Mouse (Mus musculus) C2C12 (cell line): ENCODE data around the gene Gm7694. TPM values are rescaled to one million over a fixed set of nuclear protein-coding genes. Genes with fewer than 3 reads are reported as not detected.

Experiments used
- H3K27me3 ChIP-seq: one replicate; pipeline ENCODE4 v1.6.1; 2011; ENCODE audit not compliant: control insufficient read depth, insufficient read depth, insufficient read length
- H3K36me3 ChIP-seq: one replicate; pipeline ENCODE4 v1.6.1; 2011; ENCODE audit not compliant: control insufficient read depth, insufficient read depth
- H3K4me3 ChIP-seq: one replicate; pipeline ENCODE4 v1.5.1; 2011; ENCODE audit warnings: mild to moderate bottlenecking, control low read depth; ENCODE audit not compliant: poor library complexity, insufficient read depth, severe bottlenecking
- H3K79me2 ChIP-seq: one replicate; pipeline ENCODE4 v1.6.1; 2011; ENCODE audit not compliant: control insufficient read depth, insufficient read depth
- H3K79me3 ChIP-seq: one replicate; pipeline ENCODE4 v1.6.1; 2011; ENCODE audit warnings: low read depth, control low read depth
- H3ac ChIP-seq: one replicate; pipeline ENCODE3; 2011; ENCODE audit warnings: low read depth; ENCODE audit not compliant: control insufficient read depth, insufficient read length
- CEBPB ChIP-seq: IDR thresholded peaks from one replicate; pipeline ENCODE4 v1.6.1; 2011; ENCODE audit warnings: low read depth, mild to moderate bottlenecking, control low read depth, moderate library complexity
- CTCF ChIP-seq: IDR thresholded peaks from one replicate; pipeline ENCODE4 v1.5.1; 2011; ENCODE audit not compliant: control insufficient read depth, insufficient read depth, insufficient read length
- FOSL1 ChIP-seq: IDR thresholded peaks from one replicate; pipeline ENCODE4 v1.8.0; 2011; ENCODE audit warnings: mild to moderate bottlenecking, low read length; ENCODE audit not compliant: poor library complexity, insufficient read depth, severe bottlenecking
- MAX ChIP-seq: IDR thresholded peaks from one replicate; pipeline ENCODE4 v1.6.1; 2011; ENCODE audit warnings: mild to moderate bottlenecking, control low read depth
- MYOD1 ChIP-seq: IDR thresholded peaks from one replicate; pipeline ENCODE4 v1.6.1; 2011; ENCODE audit warnings: low read depth; ENCODE audit not compliant: control insufficient read depth, insufficient read length
- MYOG ChIP-seq: IDR thresholded peaks from one replicate; pipeline ENCODE4 v1.6.1; 2011; ENCODE audit not compliant: control insufficient read depth, insufficient read length; ENCODE audit errors: extremely low read depth
- USF1 ChIP-seq: IDR thresholded peaks from one replicate; pipeline ENCODE4 v1.6.1; 2011; ENCODE audit warnings: low read depth, mild to moderate bottlenecking, control low read depth, moderate library complexity
- long read RNA-seq, 2 experiments: library from polyadenylated mRNA; unstranded; transcript quantifications; one replicate each; pipeline ENCODE4 v2.0.0; 2019 to 2020
- polyA plus RNA-seq: library from polyadenylated mRNA; unstranded; fragments of >200 nt; fragmentation: generic; extraction: Trizol; gene quantifications from one replicate; pipeline ENCODE4 v1.2.1, GENCODE M21; 2012; ENCODE audit warnings: missing spikeins

The Gm7694 gene
- 0.01 TPM for polyA plus RNA-seq
- long read RNA-seq, experiment 1, result 0 reads
- long read RNA-seq, experiment 2, result 0 reads

DNA sequence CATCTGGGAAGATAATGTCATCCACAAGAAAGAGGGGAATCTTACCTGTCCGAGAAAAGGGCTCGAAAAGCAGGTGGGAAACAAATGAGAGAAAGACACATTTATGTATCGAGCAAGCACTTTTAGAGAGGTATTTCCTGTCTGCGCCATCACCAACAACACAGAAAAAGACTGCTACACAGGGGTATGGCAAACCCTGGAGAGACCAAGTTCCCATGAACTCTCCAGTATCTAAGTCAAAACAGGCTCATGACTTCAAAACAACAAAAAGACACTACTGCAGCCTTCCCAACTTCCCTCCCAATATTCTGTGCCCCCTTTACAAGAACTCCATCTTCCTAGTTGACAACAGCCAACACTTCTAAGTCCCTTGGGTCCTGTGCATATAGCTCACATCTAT is at the start of gene Gm7694:
Gm7694 (minus strand) TSS at position 101 of the 400 bp plus-strand sequence.
- H3ac ChIP-seq, result no peak within 1 kb of the TSS

DNA sequence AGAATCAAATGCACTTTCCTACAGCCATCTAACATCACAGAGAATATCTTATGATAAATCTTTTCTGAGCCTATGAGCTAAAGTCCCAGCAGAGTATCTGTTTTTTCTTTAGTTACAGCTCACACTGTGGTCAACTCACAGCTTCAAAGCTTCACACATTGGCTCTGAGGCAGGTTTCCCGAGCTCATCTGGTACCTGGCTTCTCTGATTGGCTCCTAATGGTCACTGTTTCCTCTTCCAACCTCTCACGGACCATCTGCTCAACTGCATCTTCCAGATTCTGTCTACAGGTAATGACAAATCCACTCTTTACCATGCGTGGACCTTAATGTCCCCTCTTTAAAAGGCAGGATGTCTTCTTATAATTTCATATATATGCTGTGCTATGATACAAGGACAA is 47.2 kb upstream of the Gm7694 start:
- no peaks in the 10 kb centered on the region for H3K36me3 ChIP-seq
- H3ac ChIP-seq, result no peak overlapping the region
- no peaks in the 10 kb centered on the region for H3K79me2 ChIP-seq
- no peak for TF ChIP-seq FOSL1
- no peak for TF ChIP-seq MYOD1
- TF ChIP-seq MYOG, result no peak
- no peak for TF ChIP-seq USF1
- no peak for TF ChIP-seq CTCF
- TF ChIP-seq CEBPB, result no peak
- TF ChIP-seq MAX, result no peak
- H3K4me3 ChIP-seq, result no peak overlapping the region
- H3K79me3 ChIP-seq, result no peaks in the 10 kb centered on the region
- peaks cover 27% of the 10 kb centered on the region for H3K27me3 ChIP-seq

More for the DNA sequence above, at the start of gene Gm7694:
- Histone ChIP-seq H3K36me3 (no peaks in the 10 kb centered on the region), H3K27me3 (peaks cover 26% of the 10 kb centered on the region), H3K4me3 (no peak within 1 kb of the TSS), H3K79me2 (no peaks in the 10 kb centered on the region), H3K79me3 (no peaks in the 10 kb centered on the region)
- TF ChIP-seq FOSL1 (no peak), MYOG (no peak), MAX (no peak), USF1 (no peak), CTCF (no peak), CEBPB (no peak), MYOD1 (no peak)

DNA sequence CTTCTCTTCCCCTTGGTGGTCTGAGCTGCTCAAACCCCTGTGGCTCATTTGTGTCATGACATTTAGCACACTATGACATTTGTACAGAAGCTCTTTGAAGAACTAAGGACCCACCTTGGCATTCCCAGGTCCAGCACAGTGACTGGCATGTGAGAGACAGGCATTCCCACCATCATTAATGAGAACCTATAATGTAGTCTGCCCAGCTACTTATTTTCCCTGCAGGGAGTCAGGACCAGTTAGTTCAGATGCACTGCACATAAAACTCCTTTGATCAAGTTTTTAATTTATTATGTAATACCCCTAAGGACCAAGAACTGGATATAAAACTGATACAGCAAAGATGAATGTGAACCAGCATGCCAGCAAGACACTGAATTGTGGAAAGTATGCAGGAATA is 44.9 kb upstream of the Gm7694 start:
- TF ChIP-seq CTCF, result no peak
- Histone ChIP-seq H3K4me3 (no peak overlapping the region), H3K27me3 (peaks cover 37% of the 10 kb centered on the region), H3ac (no peak overlapping the region), H3K79me3 (no peaks in the 10 kb centered on the region), H3K79me2 (no peaks in the 10 kb centered on the region), H3K36me3 (no peaks in the 10 kb centered on the region)

DNA sequence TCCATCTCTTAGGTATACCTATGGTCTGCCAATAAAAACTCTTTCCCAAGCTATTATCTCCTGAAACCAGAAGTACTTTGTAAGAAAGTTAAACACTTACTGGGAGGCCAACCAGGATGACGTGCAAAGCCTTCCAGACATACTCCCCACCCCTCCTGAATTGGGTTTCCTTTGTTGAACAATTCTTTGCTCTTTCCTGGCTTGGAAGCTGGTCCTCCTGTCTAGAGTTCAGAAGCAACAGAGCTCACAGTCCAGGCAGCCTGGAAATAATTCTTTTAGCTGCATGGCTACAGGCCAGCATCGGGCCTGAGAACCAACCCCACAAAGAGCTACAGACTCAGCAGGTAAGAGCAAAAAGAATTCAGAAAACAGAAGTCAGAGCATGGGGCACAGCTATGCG is 40.1 kb upstream of the Gm7694 start:
- no peaks in the 10 kb centered on the region for H3K79me3 ChIP-seq
- H3K36me3 ChIP-seq, result no peaks in the 10 kb centered on the region
- H3K4me3 ChIP-seq, result no peak overlapping the region
- no peaks in the 10 kb centered on the region for H3K79me2 ChIP-seq
- H3ac ChIP-seq, result no peak overlapping the region
- H3K27me3 ChIP-seq, result peaks cover 44% of the 10 kb centered on the region
- TF ChIP-seq USF1 (no peak), MYOD1 (no peak), FOSL1 (no peak), MAX (no peak), MYOG (no peak), CEBPB (no peak), CTCF (no peak)

DNA sequence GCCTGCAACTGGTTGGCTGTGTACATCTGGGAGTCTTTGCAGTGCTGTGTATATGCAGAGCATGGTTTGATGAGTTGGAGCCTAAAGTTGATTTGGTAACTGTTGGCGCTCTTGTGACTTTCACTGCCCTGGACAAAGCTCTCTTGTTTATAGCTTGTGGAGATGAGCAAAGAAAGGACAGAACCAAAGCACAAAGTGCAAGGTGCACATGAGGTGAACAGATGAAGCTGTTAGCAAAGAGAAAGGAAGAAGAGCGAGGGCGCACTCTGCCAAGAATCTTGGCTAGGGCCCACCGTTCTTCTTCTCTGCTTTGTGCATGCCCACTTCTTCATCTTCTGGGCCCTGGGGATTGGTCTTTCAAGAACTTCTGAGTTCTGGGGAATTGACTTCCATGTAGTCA is 37.8 kb upstream of the Gm7694 start:
- no peak overlapping the region for H3ac ChIP-seq
- peaks cover 27% of the 10 kb centered on the region for H3K27me3 ChIP-seq
- no peaks in the 10 kb centered on the region for H3K79me3 ChIP-seq
- no peak for TF ChIP-seq MAX
- TF ChIP-seq MYOG, result no peak
- TF ChIP-seq USF1, result no peak
- no peak for TF ChIP-seq FOSL1
- no peak for TF ChIP-seq MYOD1
- no peak for TF ChIP-seq CEBPB
- TF ChIP-seq CTCF, result no peak
- H3K4me3 ChIP-seq, result no peak overlapping the region
- no peaks in the 10 kb centered on the region for H3K79me2 ChIP-seq
- H3K36me3 ChIP-seq, result no peaks in the 10 kb centered on the region

DNA sequence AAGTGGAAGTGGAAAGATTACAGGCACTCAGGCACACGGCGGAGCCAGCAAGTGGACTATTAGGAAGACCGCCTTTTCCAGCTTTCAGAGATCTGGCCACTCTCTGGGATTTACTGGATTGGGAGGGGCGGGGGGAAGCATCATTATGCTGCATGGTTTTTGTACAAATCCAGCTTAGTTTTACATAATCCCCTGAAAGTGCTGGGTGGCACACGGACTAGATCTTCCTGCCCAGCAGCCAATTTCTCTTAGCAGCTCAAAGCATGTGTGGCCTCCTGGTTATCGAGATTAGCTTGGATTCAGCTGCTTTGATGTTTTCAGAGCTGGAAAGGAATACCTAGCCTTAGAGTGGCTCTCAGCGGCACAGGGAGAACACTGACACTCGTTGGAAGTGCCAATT is 36.9 kb upstream of the Gm7694 start:
- H3ac ChIP-seq, result no peak overlapping the region
- TF ChIP-seq MAX (no peak), MYOD1 (no peak), CEBPB (no peak), MYOG (no peak), FOSL1 (no peak)
- H3K4me3 ChIP-seq, result no peak overlapping the region
- peaks cover 28% of the 10 kb centered on the region for H3K27me3 ChIP-seq
- no peaks in the 10 kb centered on the region for H3K36me3 ChIP-seq
- H3K79me2 ChIP-seq, result no peaks in the 10 kb centered on the region
- no peaks in the 10 kb centered on the region for H3K79me3 ChIP-seq
